Mouse (Mus musculus) 3T3-L1 (cell line): ENCODE measurements around the gene Prl6a1.

Experiments
- DNase-seq: peaks from one replicate; pipeline ENCODE4 v3.0.0-alpha.2; 2015; ENCODE audit warnings: low read depth, low spot score

The Prl6a1 gene

GRCm38 (mm10) chr13:27312334-27313225 lies at the start of gene Prl6a1:
Prl6a1 (plus strand) TSS chr13:27312627.
- DNase-seq, result peak; percentile 35

GRCm38 (mm10) chr13:27334989-27335388 lies 22.6 kb downstream of the Prl6a1 start:
- no peak for DNase-seq

DNA sequence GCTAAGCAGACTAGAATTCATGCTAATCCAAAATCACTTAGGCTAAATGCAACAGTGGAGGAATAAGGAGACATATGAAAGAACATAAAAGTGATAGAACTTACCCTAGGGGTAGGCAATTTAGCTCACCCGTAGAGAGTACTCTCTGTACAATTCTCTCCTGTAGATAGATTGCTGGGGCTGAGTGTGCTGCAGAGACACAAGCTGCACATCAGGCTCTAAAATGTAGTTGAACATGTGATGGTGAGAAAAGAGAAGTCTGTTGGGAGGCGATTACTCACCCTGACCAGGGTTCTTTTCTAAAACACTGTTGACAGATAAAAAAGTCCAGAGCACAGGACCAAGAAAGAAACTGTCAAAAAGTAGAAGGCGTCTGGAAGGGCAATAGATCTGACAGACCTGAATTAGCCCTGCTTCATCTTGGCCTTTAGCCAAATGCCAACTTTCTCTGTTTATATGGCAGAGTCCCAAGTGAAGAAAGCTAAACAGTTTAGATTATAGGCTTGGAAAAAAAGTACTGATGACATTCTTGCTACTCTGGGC lies 30.4 kb downstream of the Prl6a1 start:
- peak; percentile 3 for DNase-seq

DNA sequence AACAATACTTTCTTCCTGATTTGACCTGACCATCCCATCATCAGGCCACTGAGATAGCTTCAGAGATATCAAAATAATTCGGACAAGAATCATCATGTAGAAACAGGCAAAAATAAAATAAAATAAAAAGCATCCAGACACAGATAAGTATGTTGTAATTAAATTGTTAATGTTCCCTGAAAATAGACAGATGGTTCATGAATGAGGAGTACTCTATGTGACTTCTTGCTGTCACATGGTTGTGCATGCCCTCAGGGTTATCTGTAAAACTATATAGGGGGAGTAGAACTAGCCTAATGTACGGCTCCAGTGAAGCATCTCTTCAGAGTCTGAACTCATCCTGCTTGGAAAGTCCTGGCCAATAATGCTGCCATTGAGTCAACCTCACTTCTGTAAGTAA lies 32.9 kb downstream of the Prl6a1 start, which contains the start of gene Prl8a2:
Prl8a2 (plus strand) TSS at position 301 of the 400 bp plus-strand sequence.
- DNase-seq, result no peak
